In genomic region chr12:81186668-81187067, GRCm38 (mm10) we compare ENCODE assay signal across 22 mouse cellular contexts.
DNase-seq lines count a peak whose midpoint lies in the region; ATAC-seq and TF ChIP-seq lines count a peak whose summit lies in the region.
"Had no signal": no experiment of that assay in that cellular context is flagged by ENCODE, and none has a peak within 500 bp of the region (broad histone marks: within the 10 kb centered on the region; RNA-seq: fewer than 3 reads in every experiment).

No protein-coding gene starts in this region.

- no peaks in the 10 kb centered on the region for H3K9me3 ChIP-seq in liver, embryonic 11.5 days (ENCODE audit: control insufficient read depth, low read length)
- H3K9me3 ChIP-seq: embryonic facial prominence, embryonic 13.5 days; embryonic facial prominence, embryonic 15.5 days; forebrain, embryonic 10.5 days; forebrain, embryonic 12.5 days had no signal

- TF ChIP-seq POLR2A in liver, adult 2 months (IDR thresholded peaks at IDR 0.05; ENCODE audit: extremely low read depth, insufficient read depth, low read length): no peak

- H3K27ac ChIP-seq in liver, adult 2 months (replicated peaks; ENCODE audit: insufficient read depth, low read depth, low read length): peak overlapping the region; percentile 99
- no peak overlapping the region for H3K27ac ChIP-seq in liver, embryonic 11.5 days (ENCODE audit: low read depth, low read length)
- H3K27ac ChIP-seq: embryonic facial prominence, embryonic 13.5 days; embryonic facial prominence, embryonic 15.5 days; forebrain, embryonic 10.5 days; forebrain, embryonic 12.5 days had no signal

- DNase-seq in heart, adult 11 months: peak; percentile 60
- no peak for DNase-seq in heart, adult 8-10 months (ENCODE audit: low spot score)
- peak; percentile 6 for DNase-seq in kidney, adult 9 months
- DNase-seq in kidney, postnatal 4 days: no peak
- peak; percentile 93 for DNase-seq in liver, adult 2 months (ENCODE audit: extremely low read depth, low read depth, low spot score)
- no peak for DNase-seq in liver, embryonic 11.5 days (ENCODE audit: low spot score)
- DNase-seq: adrenal gland, adult 8-10 months; adrenal gland, postnatal 25 days; cerebellum, adult 11 months; cerebellum, adult 18-20 months; cerebellum, adult 8-10 months; cerebellum, adult 9-11 months; cerebellum, postnatal 14 days; cerebellum, postnatal 36 days; embryo, embryonic 11 days had no signal

- no peaks in the 10 kb centered on the region; the same call in 1 of the 2 replicates for H3K36me3 ChIP-seq in liver, adult 2 months (ENCODE audit: control insufficient read depth, insufficient read depth, low read length)
- no peaks in the 10 kb centered on the region for H3K36me3 ChIP-seq in liver, embryonic 11.5 days (ENCODE audit: control insufficient read depth, insufficient read depth, low read length)
- H3K36me3 ChIP-seq: embryonic facial prominence, embryonic 13.5 days; embryonic facial prominence, embryonic 15.5 days; forebrain, embryonic 10.5 days; forebrain, embryonic 12.5 days had no signal

- H3K9ac ChIP-seq in liver, adult 2 months (ENCODE audit: low read depth, low read length): peak overlapping the region; percentile 61
- no peak overlapping the region for H3K9ac ChIP-seq in liver, embryonic 11.5 days (ENCODE audit: low read depth, low read length)
- H3K9ac ChIP-seq: embryonic facial prominence, embryonic 13.5 days; embryonic facial prominence, embryonic 15.5 days; forebrain, embryonic 12.5 days had no signal

- no peak for ATAC-seq in liver, embryonic 11.5 days (replicated peaks; ENCODE audit: low FRiP score)
- ATAC-seq: forebrain, embryonic 14.5 days; forebrain, embryonic 16.5 days had no signal

- H3K4me1 ChIP-seq in liver, adult 2 months (ENCODE audit: control insufficient read depth, insufficient read depth, low read length): peaks cover 45% of the 10 kb centered on the region
- no peaks in the 10 kb centered on the region; the same call in 1 of the 2 replicates for H3K4me1 ChIP-seq in liver, embryonic 11.5 days (replicated peaks; ENCODE audit: control insufficient read depth, insufficient read depth, low read length)
- H3K4me1 ChIP-seq: embryonic facial prominence, embryonic 13.5 days; embryonic facial prominence, embryonic 15.5 days; forebrain, embryonic 10.5 days; forebrain, embryonic 12.5 days had no signal

- 17% methylated on average over 3 of the region's 3 CpGs for WGBS in liver, adult 2 months
- 64% methylated on average over 3 of the region's 3 CpGs for WGBS in liver, embryonic 11.5 days

- TF ChIP-seq CTCF in liver, adult 2 months (IDR thresholded peaks at IDR 0.05; ENCODE audit: low read depth, low read length): no peak

- H3K4me2 ChIP-seq in liver, embryonic 11.5 days: no peak overlapping the region
- H3K4me2 ChIP-seq: embryonic facial prominence, embryonic 13.5 days; embryonic facial prominence, embryonic 15.5 days; forebrain, embryonic 12.5 days had no signal

- H3K27me3 ChIP-seq in liver, adult 2 months (ENCODE audit: control insufficient read depth, insufficient read depth, low read length): no peaks in the 10 kb centered on the region
- no peaks in the 10 kb centered on the region for H3K27me3 ChIP-seq in liver, embryonic 11.5 days (replicated peaks; ENCODE audit: control insufficient read depth, insufficient read depth, low read length)
- H3K27me3 ChIP-seq: embryonic facial prominence, embryonic 13.5 days; embryonic facial prominence, embryonic 15.5 days; forebrain, embryonic 12.5 days had no signal

- no peaks in the 10 kb centered on the region for H3K79me2 ChIP-seq in liver, adult 2 months (ENCODE audit: control insufficient read depth, insufficient read depth, low read length)

- no peak overlapping the region for H3K4me3 ChIP-seq in liver, adult 2 months (ENCODE audit: insufficient read depth, low read depth, low read length)
- H3K4me3 ChIP-seq in liver, embryonic 11.5 days (ENCODE audit: low read depth, low read length): no peak overlapping the region
- H3K4me3 ChIP-seq: embryonic facial prominence, embryonic 13.5 days; embryonic facial prominence, embryonic 15.5 days; erythroblast, embryonic 14.5 days; forebrain, embryonic 10.5 days; forebrain, embryonic 12.5 days had no signal

Comparison
In these comparisons a context has a peak if more than half of its experiments do, and no peak if none do; other contexts are left out.
1. DNase-seq: peak in heart, adult 11 months (single experiment), kidney, adult 9 months (single experiment) and liver, adult 2 months (single experiment); none in heart, adult 8-10 months (single experiment), kidney, postnatal 4 days (0 of 2) and liver, embryonic 11.5 days (single experiment).